Mouse (Mus musculus): ENCODE data around the gene Myh2. TPM values are rescaled to one million over a fixed set of nuclear protein-coding genes. Genes with fewer than 3 reads are reported as not detected.

Gene Myh2
- polyA plus RNA-seq, 1 experiment, result not detected

- no peak for TF ChIP-seq GATA1 (IDR thresholded peaks at IDR 0.05; ENCODE audit: low read length)
Measured at GRCm38 (mm10) chr11:67147283-67147921, 23.4 kb upstream of the Myh2 start.

- TF ChIP-seq GATA1 (IDR thresholded peaks at IDR 0.05; ENCODE audit: low read length), result no peak
Measured at GRCm38 (mm10) chr11:67148286-67149012, 22.4 kb upstream of the Myh2 start.

GRCm38 (mm10) chr11:67150237-67150636 lies 20.6 kb upstream of the Myh2 start:
- TF ChIP-seq GATA1 (IDR thresholded peaks at IDR 0.05; ENCODE audit: low read length), result no peak

- TF ChIP-seq GATA1 (IDR thresholded peaks at IDR 0.05; ENCODE audit: low read length), result no peak
Measured at GRCm38 (mm10) chr11:67151159-67151558, 19.7 kb upstream of the Myh2 start.

- TF ChIP-seq GATA1 (IDR thresholded peaks at IDR 0.05; ENCODE audit: low read length), result no peak
Measured at GRCm38 (mm10) chr11:67151651-67152630, 18.9 kb upstream of the Myh2 start.

- no peak for TF ChIP-seq GATA1 (IDR thresholded peaks at IDR 0.05; ENCODE audit: low read length)
Measured at GRCm38 (mm10) chr11:67153123-67153522, 17.7 kb upstream of the Myh2 start.

- TF ChIP-seq GATA1 (IDR thresholded peaks at IDR 0.05; ENCODE audit: low read length), result no peak
Measured at GRCm38 (mm10) chr11:67153843-67154242, 17.0 kb upstream of the Myh2 start.

- TF ChIP-seq GATA1 (IDR thresholded peaks at IDR 0.05; ENCODE audit: low read length), result no peak
Measured at GRCm38 (mm10) chr11:67155650-67156049, 15.2 kb upstream of the Myh2 start.

GRCm38 (mm10) chr11:67160131-67160530 lies 10.7 kb upstream of the Myh2 start:
- TF ChIP-seq GATA1 (IDR thresholded peaks at IDR 0.05; ENCODE audit: low read length), result no peak

GRCm38 (mm10) chr11:67163701-67164100 lies 7.1 kb upstream of the Myh2 start:
- no peak for TF ChIP-seq GATA1 (IDR thresholded peaks at IDR 0.05; ENCODE audit: low read length)

- TF ChIP-seq GATA1 (IDR thresholded peaks at IDR 0.05; ENCODE audit: low read length), result no peak
Measured at GRCm38 (mm10) chr11:67164851-67165250, 6.0 kb upstream of the Myh2 start.

- TF ChIP-seq GATA1 (IDR thresholded peaks at IDR 0.05; ENCODE audit: low read length), result no peak
Measured at GRCm38 (mm10) chr11:67169301-67169700, 1.5 kb upstream of the Myh2 start.

- TF ChIP-seq GATA1 (IDR thresholded peaks at IDR 0.05; ENCODE audit: low read length), result no peak
Measured at GRCm38 (mm10) chr11:67172439-67172838, 1.6 kb downstream of the Myh2 start.

GRCm38 (mm10) chr11:67176376-67176775 lies 5.5 kb downstream of the Myh2 start:
- TF ChIP-seq GATA1 (IDR thresholded peaks at IDR 0.05; ENCODE audit: low read length), result no peak

GRCm38 (mm10) chr11:67190316-67190715 lies 19.5 kb downstream of the Myh2 start:
- no peak for TF ChIP-seq GATA1 (IDR thresholded peaks at IDR 0.05; ENCODE audit: low read length)

- TF ChIP-seq GATA1 (IDR thresholded peaks at IDR 0.05; ENCODE audit: low read length), result no peak
Measured at GRCm38 (mm10) chr11:67190814-67191213, 20.0 kb downstream of the Myh2 start.
